Mouse (Mus musculus) kidney, adult 2 months (tissue): ENCODE results near the gene Wdr1.

ENCODE experiments used
- CTCF ChIP-seq: fragments of 200-500 bp; conservative IDR thresholded peaks from 2 replicates; pipeline ENCODE4 v1.5.1; 2011; ENCODE audit warnings: low read depth, mild to moderate bottlenecking, control low read depth, low read length, moderate library complexity, mixed read lengths; ENCODE audit not compliant: insufficient read depth, insufficient read length
- POLR2A ChIP-seq: fragments of 200-500 bp; IDR thresholded peaks from one replicate; pipeline ENCODE4 v1.6.1; 2011; ENCODE audit warnings: low read depth, low read length, control low read depth

GRCm38 (mm10) chr5:38502992-38503391, 60.0 kb downstream of the Wdr1 start, which contains the start of gene Slc2a9:
- TF ChIP-seq CTCF (no peak), POLR2A (no peak)
